Mouse (Mus musculus) stomach, embryonic 16.5 days (tissue): Measurements from ENCODE around the gene Pam. TPM values are rescaled to one million over a fixed set of nuclear protein-coding genes. Genes with fewer than 3 reads are reported as not detected.

Experiments used
- ATAC-seq: fragments of 200-750 bp; cut with Nextera tagmentation; 2 replicates; pipeline ENCODE4 v1.8.0; 2017; ENCODE audit warnings: moderate number of reproducible peaks, moderate TSS enrichment; ENCODE audit not compliant: insufficient read depth, low FRiP score
- H3K27ac ChIP-seq: fragments of 300-500 bp; sonication (generic); 2 replicates; pipeline ENCODE4 v1.5.1; 2014; ENCODE audit warnings: low read length
- H3K27me3 ChIP-seq: fragments of 300-500 bp; sonication (generic); 2 replicates; pipeline ENCODE4 v1.6.1; 2014; ENCODE audit warnings: low read length, control low read depth, mixed read lengths; ENCODE audit not compliant: control insufficient read depth, insufficient read depth
- H3K36me3 ChIP-seq: fragments of 300-500 bp; sonication (generic); 2 replicates; pipeline ENCODE4 v1.6.1; 2014; ENCODE audit warnings: low read length; ENCODE audit not compliant: control insufficient read depth, insufficient read depth
- H3K4me1 ChIP-seq: fragments of 300-500 bp; sonication (generic); 2 replicates; pipeline ENCODE4 v1.6.1; 2014; ENCODE audit warnings: low read length, control low read depth, mixed read lengths; ENCODE audit not compliant: control insufficient read depth, insufficient read depth
- H3K4me2 ChIP-seq: fragments of 300-500 bp; sonication (generic); 2 replicates; pipeline ENCODE4 v1.6.1; 2014; ENCODE audit warnings: low read depth, low read length, mixed read lengths
- H3K4me3 ChIP-seq: fragments of 300-500 bp; sonication (generic); replicated peaks from 2 replicates; pipeline ENCODE4 v1.5.1; 2014; ENCODE audit warnings: mild to moderate bottlenecking, low read length
- H3K9ac ChIP-seq: fragments of 300-500 bp; sonication (generic); 2 replicates; pipeline ENCODE4 v1.6.1; 2014; ENCODE audit warnings: low read length
- H3K9me3 ChIP-seq: fragments of 300-500 bp; sonication (generic); replicated peaks from 2 replicates; pipeline ENCODE4 v1.6.1; 2016; ENCODE audit warnings: low read length, control low read depth; ENCODE audit not compliant: control insufficient read depth
- WGBS: fragments of 180-500 bp; shearing (Covaris S2); extraction: QIAGEN DNeasy Blood & Tissue Kit; methylation state at CpG from one replicate; pipeline ENCODE4 v1.1.7; 2014; 5-methylcytosine and 5-hydroxymethylcytosine counted together
- polyA plus RNA-seq: library from polyadenylated mRNA; unstranded; fragments of >200 nt; fragmentation: Nextera tagmentation; extraction: Ambion mirVana; gene quantifications from 2 replicates; pipeline ENCODE4 v1.2.1, GENCODE M21; 2015

Pam gene
- polyA plus RNA-seq, 1 experiment from 2014 or later, result 50.6 TPM

DNA sequence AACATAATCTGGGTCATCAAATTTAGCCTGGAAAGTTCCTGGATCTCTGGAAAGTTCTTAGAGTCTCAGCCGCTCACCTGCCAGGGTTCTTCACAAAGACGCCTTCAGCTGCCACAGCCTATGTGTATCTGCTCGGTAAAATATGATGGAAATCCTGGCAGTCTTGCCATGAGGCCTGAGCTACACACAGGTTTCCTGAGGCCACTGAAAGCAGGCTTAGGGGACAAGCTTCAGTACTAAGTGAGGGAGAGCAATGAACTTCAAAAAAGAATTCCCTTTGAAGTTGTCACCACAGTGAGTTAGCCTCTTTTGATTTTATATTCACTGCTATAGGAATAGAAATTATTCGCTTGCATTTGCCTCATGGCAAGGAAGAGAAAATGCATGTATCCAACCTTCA lies 186.7 kb downstream of the Pam start:
- no peaks in the 10 kb centered on the region for H3K36me3 ChIP-seq
- no peaks in the 10 kb centered on the region for H3K4me1 ChIP-seq
- H3K9me3 ChIP-seq, result no peaks in the 10 kb centered on the region
- 90% methylated on average over 4 of the region's 4 CpGs for WGBS
- H3K4me3 ChIP-seq, result no peak overlapping the region
- no peak for ATAC-seq
- no peak overlapping the region for H3K9ac ChIP-seq
- no peaks in the 10 kb centered on the region for H3K27me3 ChIP-seq
- no peak overlapping the region for H3K27ac ChIP-seq
- no peak overlapping the region for H3K4me2 ChIP-seq

DNA sequence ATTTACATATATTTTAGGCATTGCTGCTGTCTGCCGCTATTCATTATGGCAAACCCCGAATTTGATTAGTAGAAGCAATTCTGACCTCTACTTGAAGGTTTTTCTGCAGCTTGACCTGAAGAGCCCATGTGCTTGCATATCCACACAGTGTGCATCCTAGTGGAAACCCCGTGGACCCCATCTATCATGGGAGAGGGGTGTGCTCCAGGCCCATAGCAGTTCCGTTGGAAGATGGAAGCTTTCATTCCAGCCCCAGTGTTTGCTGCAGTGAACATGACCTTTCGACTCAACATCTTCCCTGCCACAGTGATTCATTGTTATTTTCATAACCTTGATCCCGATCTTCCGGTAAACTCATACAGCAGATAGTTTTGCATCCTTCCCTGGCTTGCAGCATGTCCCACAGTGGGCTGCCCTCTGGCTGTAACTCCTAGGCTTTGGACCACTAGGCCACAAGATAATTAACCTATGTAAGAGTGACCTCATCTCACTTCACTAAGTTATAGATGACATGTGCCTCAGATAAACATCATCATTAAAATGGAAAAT lies 191.5 kb downstream of the Pam start:
- no peak overlapping the region for H3K9ac ChIP-seq
- no peaks in the 10 kb centered on the region for H3K4me1 ChIP-seq
- H3K4me3 ChIP-seq, result no peak overlapping the region
- no peaks in the 10 kb centered on the region for H3K9me3 ChIP-seq
- no peaks in the 10 kb centered on the region for H3K36me3 ChIP-seq
- ATAC-seq, result no peak
- WGBS, result 47% methylated on average over 7 of the region's 7 CpGs
- H3K27me3 ChIP-seq, result no peaks in the 10 kb centered on the region
- H3K27ac ChIP-seq, result no peak overlapping the region
- no peak overlapping the region for H3K4me2 ChIP-seq

DNA sequence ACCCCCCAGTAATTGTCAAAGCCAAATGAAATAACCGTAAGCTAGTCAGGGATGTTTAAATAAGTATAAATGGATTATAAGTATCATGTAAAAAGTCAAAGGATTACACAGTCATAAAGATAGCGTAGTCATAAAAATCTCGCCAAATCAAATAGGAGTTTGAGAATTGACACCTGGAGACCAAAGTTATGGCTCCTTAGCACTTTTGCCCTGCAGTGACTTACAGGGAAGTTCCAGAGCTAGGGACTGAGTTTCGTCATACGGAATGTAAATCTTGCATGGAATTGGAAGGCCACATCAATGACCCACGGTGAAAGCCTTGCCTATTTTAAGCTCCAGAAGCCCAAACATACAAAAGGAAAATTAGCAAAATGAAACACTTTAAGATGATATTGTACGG lies 192.6 kb downstream of the Pam start:
- WGBS, result 68% methylated on average over 7 of the region's 7 CpGs
- ATAC-seq, result no peak
- Histone ChIP-seq H3K27me3 (no peaks in the 10 kb centered on the region), H3K27ac (no peak overlapping the region), H3K36me3 (no peaks in the 10 kb centered on the region), H3K4me2 (no peak overlapping the region), H3K4me3 (no peak overlapping the region), H3K9me3 (no peaks in the 10 kb centered on the region), H3K9ac (no peak overlapping the region), H3K4me1 (no peaks in the 10 kb centered on the region)

DNA sequence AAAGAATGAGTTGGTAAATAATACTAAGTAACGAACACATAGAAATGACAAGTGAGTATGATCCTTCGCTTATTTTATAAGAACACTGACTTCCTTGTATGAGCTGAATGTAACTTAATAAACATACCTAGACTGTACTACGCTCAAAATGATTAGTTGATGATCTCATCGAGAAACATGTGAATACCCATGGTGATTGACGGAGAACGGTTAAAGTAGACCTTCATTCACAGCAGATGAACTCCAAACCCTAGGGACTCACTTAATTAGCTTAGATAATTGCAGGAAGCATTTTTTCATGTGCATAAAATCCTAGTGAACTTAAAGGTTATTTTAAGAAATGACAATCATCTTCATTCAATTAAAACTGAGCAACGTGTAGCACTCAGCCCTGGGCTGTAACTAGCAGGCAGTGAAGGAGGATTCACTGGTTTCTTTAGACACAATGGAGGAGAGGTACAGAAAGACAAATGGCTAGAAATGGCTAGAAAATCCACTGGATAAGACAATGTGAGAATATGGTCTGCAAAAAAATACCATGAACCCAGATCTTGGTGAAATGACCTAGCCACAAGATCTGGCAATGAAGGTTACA lies 194.8 kb downstream of the Pam start:
- Histone ChIP-seq H3K4me1 (no peaks in the 10 kb centered on the region), H3K27me3 (no peaks in the 10 kb centered on the region), H3K27ac (no peak overlapping the region), H3K36me3 (no peaks in the 10 kb centered on the region), H3K4me3 (no peak overlapping the region), H3K9ac (no peak overlapping the region), H3K4me2 (no peak overlapping the region), H3K9me3 (no peaks in the 10 kb centered on the region)
- 76% methylated on average over 7 of the region's 7 CpGs for WGBS
- ATAC-seq, result no peak

DNA sequence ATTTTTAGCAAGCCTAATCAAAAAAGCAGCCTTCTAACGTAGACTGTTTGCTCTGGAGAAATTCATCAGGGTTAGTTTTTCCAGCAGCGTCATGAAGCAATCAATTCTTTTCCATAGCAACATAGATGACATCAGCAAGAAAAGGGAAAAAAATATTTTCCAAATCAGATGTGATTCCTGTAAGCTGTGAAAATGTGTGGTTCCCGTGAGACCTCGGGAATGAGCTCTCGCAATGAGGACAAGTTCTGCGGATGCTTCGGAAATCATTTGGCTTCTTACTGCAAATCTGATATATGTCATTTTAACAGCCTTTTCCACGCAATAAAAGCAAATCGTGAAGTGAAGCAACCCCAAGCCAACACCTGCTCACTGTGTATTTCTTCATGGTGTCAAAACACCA lies 207.9 kb downstream of the Pam start:
- no peak for ATAC-seq

DNA sequence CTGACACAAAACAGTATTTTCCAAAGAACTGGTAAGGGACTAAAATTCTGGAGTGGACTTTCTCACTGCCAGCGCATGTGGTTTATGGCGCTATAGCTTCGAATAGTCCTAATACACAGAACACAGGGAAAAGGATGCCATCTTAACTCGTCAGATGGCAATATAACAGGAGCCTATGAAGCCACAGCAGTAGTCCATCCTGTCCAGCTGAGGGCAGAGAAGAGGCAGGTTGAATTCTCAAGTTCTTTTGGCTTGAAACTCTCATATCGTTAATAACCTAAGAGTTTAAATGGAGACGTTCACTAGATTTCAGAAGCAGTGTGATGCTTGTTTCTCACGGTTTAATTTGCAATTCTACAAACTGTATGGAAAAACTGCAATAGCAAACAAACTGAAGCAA lies 211.9 kb downstream of the Pam start:
- Histone ChIP-seq H3K4me1 (no peaks in the 10 kb centered on the region), H3K27ac (no peak overlapping the region), H3K9ac (no peak overlapping the region), H3K4me2 (no peak overlapping the region), H3K9me3 (no peaks in the 10 kb centered on the region), H3K36me3 (peaks cover 3% of the 10 kb centered on the region; the same call in 1 of the 2 replicates), H3K27me3 (no peaks in the 10 kb centered on the region), H3K4me3 (no peak overlapping the region)
- WGBS, result 78% methylated on average over 7 of the region's 7 CpGs
- ATAC-seq, result no peak

More for the DNA sequence above, 207.9 kb downstream of the Pam start:
- H3K27me3 ChIP-seq, result no peaks in the 10 kb centered on the region
- H3K27ac ChIP-seq, result no peak overlapping the region
- H3K4me3 ChIP-seq, result no peak overlapping the region
- 75% methylated on average over 9 of the region's 9 CpGs for WGBS
- no peaks in the 10 kb centered on the region for H3K9me3 ChIP-seq
- H3K4me2 ChIP-seq, result no peak overlapping the region
- no peaks in the 10 kb centered on the region for H3K4me1 ChIP-seq
- no peak overlapping the region for H3K9ac ChIP-seq
- no peaks in the 10 kb centered on the region for H3K36me3 ChIP-seq

DNA sequence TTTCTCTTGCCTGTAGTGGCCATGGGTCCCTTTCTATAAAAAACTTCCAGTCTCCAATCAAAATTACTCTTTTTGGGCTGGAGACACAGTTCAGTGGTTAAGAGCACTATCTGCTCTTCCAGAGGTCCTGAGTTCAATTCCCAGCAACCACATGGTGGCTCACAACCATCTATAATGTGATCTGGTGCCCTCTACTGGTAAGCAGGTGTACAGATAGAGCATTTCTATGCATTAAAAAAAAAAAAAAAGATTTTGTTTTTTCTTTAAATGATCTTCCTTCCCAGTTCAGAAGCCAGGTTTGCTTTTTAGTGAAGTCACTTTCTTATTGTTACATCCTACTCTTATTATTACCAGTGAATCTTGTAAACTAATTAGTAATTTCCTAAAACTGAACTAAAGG lies 218.4 kb downstream of the Pam start:
- Histone ChIP-seq H3K4me1 (no peaks in the 10 kb centered on the region), H3K9ac (no peak overlapping the region), H3K36me3 (peaks cover 2% of the 10 kb centered on the region; the same call in 1 of the 2 replicates), H3K4me3 (no peak overlapping the region), H3K27ac (no peak overlapping the region), H3K27me3 (no peaks in the 10 kb centered on the region), H3K9me3 (no peaks in the 10 kb centered on the region), H3K4me2 (no peak overlapping the region)
- no peak for ATAC-seq

DNA sequence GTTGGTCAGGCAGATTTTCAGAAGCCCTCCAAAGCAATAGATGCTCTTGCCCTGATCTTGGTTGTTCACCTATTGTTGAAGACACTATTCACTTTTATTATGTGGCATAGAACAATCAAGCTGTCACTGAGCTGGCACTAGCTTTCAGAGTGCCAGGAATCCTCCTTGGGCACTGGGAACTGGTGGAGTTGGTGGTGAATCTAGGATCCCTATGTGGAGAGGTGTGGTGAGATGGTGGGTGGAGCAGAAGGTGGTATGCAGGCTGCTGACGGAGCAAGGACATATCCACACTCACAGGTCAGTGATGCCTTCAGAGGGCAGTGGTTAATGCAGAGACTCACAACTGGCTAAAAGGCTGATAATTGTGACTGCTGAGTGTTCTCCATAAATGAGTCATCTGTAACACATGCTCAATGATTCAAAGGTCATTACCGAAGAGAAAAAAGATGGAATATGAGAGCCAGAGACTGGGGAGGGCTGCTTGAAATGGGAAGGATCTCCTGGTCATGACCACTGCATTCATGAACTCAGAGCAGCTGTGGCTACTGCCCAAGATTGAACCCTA lies 221.9 kb downstream of the Pam start:
- Histone ChIP-seq H3K4me2 (no peak overlapping the region), H3K27me3 (no peaks in the 10 kb centered on the region), H3K4me3 (no peak overlapping the region), H3K27ac (no peak overlapping the region), H3K36me3 (no peaks in the 10 kb centered on the region), H3K9me3 (no peaks in the 10 kb centered on the region), H3K4me1 (no peaks in the 10 kb centered on the region), H3K9ac (no peak overlapping the region)
- no peak for ATAC-seq
- 77% methylated on average over 2 of the region's 2 CpGs for WGBS

DNA sequence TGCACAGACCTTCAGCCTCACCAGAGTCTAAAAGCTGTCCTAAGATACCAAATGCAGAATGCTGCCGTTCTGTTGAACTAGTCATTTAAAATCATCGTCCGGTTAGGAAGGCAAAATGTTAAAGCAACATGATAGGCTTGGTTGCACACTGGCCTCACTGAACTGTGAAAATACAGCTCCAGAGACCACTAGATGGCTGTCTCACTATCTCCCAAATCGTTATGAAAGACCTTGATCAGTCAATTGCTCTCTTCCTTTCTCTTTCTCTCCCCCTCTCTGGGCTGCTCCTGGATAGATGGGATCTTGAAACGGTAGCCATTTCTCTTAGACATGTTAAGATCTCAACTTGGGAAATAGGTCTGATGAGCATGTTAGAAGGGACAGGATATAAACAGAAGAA lies 223.0 kb downstream of the Pam start:
- H3K27me3 ChIP-seq, result no peaks in the 10 kb centered on the region
- H3K9ac ChIP-seq, result no peak overlapping the region
- H3K36me3 ChIP-seq, result no peaks in the 10 kb centered on the region
- H3K4me3 ChIP-seq, result no peak overlapping the region
- ATAC-seq, result no peak
- H3K27ac ChIP-seq, result no peak overlapping the region
- no peaks in the 10 kb centered on the region for H3K4me1 ChIP-seq
- H3K9me3 ChIP-seq, result no peaks in the 10 kb centered on the region
- 50% methylated on average over 5 of the region's 5 CpGs for WGBS
- no peak overlapping the region for H3K4me2 ChIP-seq
